Comparison of ENCODE assay signal across 20 mouse cellular contexts in genomic region chr7:84465587-84466202, GRCm38 (mm10). TPM values are rescaled to one million over a fixed set of nuclear protein-coding genes. Genes with fewer than 3 reads are reported as not detected.
DNase-seq lines count a peak whose midpoint lies in the region; ATAC-seq lines count a peak whose summit lies in the region.
"Had no signal": no experiment of that assay in that cellular context is flagged by ENCODE, and none has a peak within 500 bp of the region (broad histone marks: within the 10 kb centered on the region; RNA-seq: fewer than 3 reads in every experiment).

No protein-coding gene starts in this region.

- no peak for ATAC-seq in embryonic facial prominence, embryonic 14.5 days (ENCODE audit: low read depth)
- ATAC-seq: forebrain, postnatal 0 days; midbrain, embryonic 13.5 days had no signal

- WGBS in embryonic facial prominence, embryonic 14.5 days = 59% methylated on average over 3 of the region's 3 CpGs
- 73% methylated on average over 3 of the region's 3 CpGs for WGBS in embryonic facial prominence, embryonic 10.5 days

- H3K4me3 ChIP-seq in embryonic facial prominence, embryonic 14.5 days (ENCODE audit: low read depth, low read length) = no peak overlapping the region
- H3K4me3 ChIP-seq in embryonic facial prominence, embryonic 10.5 days = no peak overlapping the region
- H3K4me3 ChIP-seq: embryonic facial prominence, embryonic 12.5 days; forebrain, embryonic 10.5 days; hindbrain, embryonic 10.5 days; midbrain, embryonic 13.5 days; neural tube, embryonic 13.5 days; stomach, embryonic 15.5 days had no signal

- no peaks in the 10 kb centered on the region for H3K36me3 ChIP-seq in embryonic facial prominence, embryonic 14.5 days (ENCODE audit: control insufficient read depth, insufficient read depth, low read length)
- no peaks in the 10 kb centered on the region for H3K36me3 ChIP-seq in embryonic facial prominence, embryonic 10.5 days (replicated peaks)
- H3K36me3 ChIP-seq: embryonic facial prominence, embryonic 12.5 days; forebrain, embryonic 10.5 days; hindbrain, embryonic 10.5 days; midbrain, embryonic 13.5 days; neural tube, embryonic 13.5 days; stomach, embryonic 15.5 days had no signal

- H3K4me2 ChIP-seq in embryonic facial prominence, embryonic 14.5 days (ENCODE audit: low read depth, low read length) = no peak overlapping the region
- H3K4me2 ChIP-seq: embryonic facial prominence, embryonic 12.5 days; midbrain, embryonic 13.5 days; neural tube, embryonic 13.5 days; stomach, embryonic 15.5 days had no signal

- H3K9ac ChIP-seq in embryonic facial prominence, embryonic 14.5 days (ENCODE audit: low read depth, low read length) = no peak overlapping the region
- H3K9ac ChIP-seq: embryonic facial prominence, embryonic 12.5 days; forebrain, postnatal 0 days; liver, embryonic 14.5 days; midbrain, embryonic 13.5 days; neural tube, embryonic 13.5 days; stomach, embryonic 15.5 days had no signal

- no peak overlapping the region for H3K27ac ChIP-seq in embryonic facial prominence, embryonic 14.5 days (replicated peaks; ENCODE audit: low read depth, low read length)
- no peak overlapping the region for H3K27ac ChIP-seq in embryonic facial prominence, embryonic 10.5 days (replicated peaks)
- H3K27ac ChIP-seq: embryonic facial prominence, embryonic 12.5 days; forebrain, embryonic 10.5 days; hindbrain, embryonic 10.5 days; liver, embryonic 14.5 days; midbrain, embryonic 13.5 days; neural tube, embryonic 13.5 days; stomach, embryonic 15.5 days had no signal

- H3K4me1 ChIP-seq in embryonic facial prominence, embryonic 14.5 days (ENCODE audit: control insufficient read depth, insufficient read depth, low read length) = no peaks in the 10 kb centered on the region
- no peaks in the 10 kb centered on the region for H3K4me1 ChIP-seq in embryonic facial prominence, embryonic 10.5 days
- H3K4me1 ChIP-seq: embryonic facial prominence, embryonic 12.5 days; forebrain, embryonic 10.5 days; hindbrain, embryonic 10.5 days; midbrain, embryonic 13.5 days; neural tube, embryonic 13.5 days; stomach, embryonic 15.5 days had no signal

- DNase-seq in embryonic facial prominence, embryonic 14.5 days (ENCODE audit: low spot score) = peak; percentile 26
- DNase-seq in embryonic facial prominence, embryonic 10.5 days (ENCODE audit: low spot score) = no peak
- peak; percentile 32 for DNase-seq in retina, postnatal 1 day
- no peak for DNase-seq in retina, embryonic 14.5 days (ENCODE audit: low spot score)
- DNase-seq in ZHBTc4 (ENCODE audit: low read depth, low spot score) = peak; percentile 35
- no peak for DNase-seq in spleen, adult 12 weeks (ENCODE audit: low spot score)
- DNase-seq in right cerebral cortex, adult 18-20 months = no peak
- DNase-seq: cerebellum, adult 8-10 months; forebrain, postnatal 0 days; gastrocnemius, postnatal 36 days; kidney, adult 18-20 months; kidney, postnatal 14 days; right cerebral cortex, postnatal 14 days had no signal

- H3K27me3 ChIP-seq in embryonic facial prominence, embryonic 14.5 days (replicated peaks; ENCODE audit: control insufficient read depth, insufficient read depth, low read length) = no peaks in the 10 kb centered on the region
- H3K27me3 ChIP-seq in embryonic facial prominence, embryonic 10.5 days (replicated peaks; ENCODE audit: low read depth, poor library complexity, severe bottlenecking) = no peaks in the 10 kb centered on the region
- H3K27me3 ChIP-seq: embryonic facial prominence, embryonic 12.5 days; midbrain, embryonic 13.5 days; neural tube, embryonic 13.5 days; stomach, embryonic 15.5 days had no signal

- no peaks in the 10 kb centered on the region for H3K9me3 ChIP-seq in embryonic facial prominence, embryonic 14.5 days (ENCODE audit: control insufficient read depth, low read length)
- no peaks in the 10 kb centered on the region for H3K9me3 ChIP-seq in embryonic facial prominence, embryonic 10.5 days
- H3K9me3 ChIP-seq: embryonic facial prominence, embryonic 12.5 days; forebrain, embryonic 10.5 days; hindbrain, embryonic 10.5 days; midbrain, embryonic 13.5 days; neural tube, embryonic 13.5 days; stomach, embryonic 15.5 days had no signal

RNA-seq across cellular contexts. Expression of gene Arnt2, which starts 55.7 kb away (rescaled TPM):
- polyA plus RNA-seq in embryonic facial prominence, embryonic 14.5 days (2014; fragmentation: Nextera tagmentation; extraction: Ambion mirVana) = 7.6 and 9.3 TPM in 2 replicates
- 20.7 and 22.2 TPM in 2 replicates for polyA plus RNA-seq in embryonic facial prominence, embryonic 10.5 days (2016; fragmentation: Nextera tagmentation; extraction: Ambion mirVana)

Comparison
In these comparisons a context has a peak if more than half of its experiments do, and no peak if none do; other contexts are left out.
1. DNase-seq: peak in embryonic facial prominence, embryonic 14.5 days (single experiment), retina, postnatal 1 day (single experiment) and ZHBTc4 (single experiment); none in embryonic facial prominence, embryonic 10.5 days (single experiment), retina, embryonic 14.5 days (single experiment), spleen, adult 12 weeks (single experiment) and right cerebral cortex, adult 18-20 months (single experiment).